Mouse (Mus musculus) hindbrain, postnatal 0 days (tissue): ENCODE data around the gene St5. TPM values are rescaled to one million over a fixed set of nuclear protein-coding genes. Genes with fewer than 3 reads are reported as not detected.
A peak's percentile ranks its signal among the peaks of the same experiment; 100 is the strongest.

Experiments
- ATAC-seq: fragments of 200-750 bp; cut with Nextera tagmentation; 2 replicates; pipeline ENCODE4 v1.8.0; 2017; ENCODE audit warnings: mild to moderate bottlenecking, moderate TSS enrichment, moderate library complexity
- DNase-seq: peaks from one replicate; pipeline ENCODE4 v3.0.0-alpha.2; 2015; ENCODE audit warnings: low spot score
- H3K27ac ChIP-seq: fragments of 300-500 bp; sonication (generic); 2 replicates; pipeline ENCODE4 v1.5.1; 2014; ENCODE audit warnings: mild to moderate bottlenecking
- H3K27me3 ChIP-seq: fragments of 300-500 bp; sonication (generic); 2 replicates; pipeline ENCODE4 v1.6.1; 2014; ENCODE audit warnings: low read length, mixed read lengths; ENCODE audit not compliant: insufficient read depth
- H3K36me3 ChIP-seq: fragments of 300-500 bp; sonication (generic); 2 replicates; pipeline ENCODE4 v1.6.1; 2014; ENCODE audit warnings: low read length, mixed read lengths; ENCODE audit not compliant: insufficient read depth
- H3K4me1 ChIP-seq: fragments of 300-500 bp; sonication (generic); 2 replicates; pipeline ENCODE4 v1.6.1; 2014; ENCODE audit warnings: antibody characterized with exemption, low read length, mixed read lengths; ENCODE audit not compliant: insufficient read depth
- H3K4me2 ChIP-seq: fragments of 300-500 bp; sonication (generic); 2 replicates; pipeline ENCODE4 v1.6.1; 2014; ENCODE audit warnings: low read depth, mild to moderate bottlenecking, low read length, moderate library complexity, mixed read lengths
- H3K4me3 ChIP-seq: fragments of 300-500 bp; sonication (generic); 2 replicates; pipeline ENCODE4 v1.5.1; 2014; ENCODE audit warnings: low read length
- H3K9ac ChIP-seq: fragments of 300-500 bp; sonication (generic); replicated peaks from 2 replicates; pipeline ENCODE4 v1.6.1; 2014; ENCODE audit warnings: mild to moderate bottlenecking, low read length, moderate library complexity, mixed read lengths
- H3K9me3 ChIP-seq: fragments of 300-500 bp; sonication (generic); 2 replicates; pipeline ENCODE4 v1.6.1; 2016; ENCODE audit warnings: low read length, mixed read lengths
- CTCF ChIP-seq: IDR thresholded peaks from 2 replicates; pipeline ENCODE4 v1.5.1; 2016; ENCODE audit warnings: antibody characterized with exemption, control low read depth, low read depth
- WGBS: fragments of 180-500 bp; shearing (Covaris S2); extraction: QIAGEN DNeasy Blood & Tissue Kit; methylation state at CpG from one replicate; pipeline ENCODE4 v1.1.7; 2014; 5-methylcytosine and 5-hydroxymethylcytosine counted together
- polyA plus RNA-seq: library from polyadenylated mRNA; unstranded; fragments of >200 nt; fragmentation: Nextera tagmentation; extraction: Ambion mirVana; gene quantifications from 2 replicates; pipeline ENCODE4 v1.2.1, GENCODE M21; 2015
- total RNA-seq: library from RNA; depleted of rRNA; stranded (reverse); fragments of >200 nt; gene quantifications from 2 replicates; pipeline ENCODE4 v1.2.3, GENCODE M21; 2014

The St5 gene
- total and polyA plus RNA-seq, 2 experiments from 2014 or later, result 21.2 to 34.0 TPM

DNA sequence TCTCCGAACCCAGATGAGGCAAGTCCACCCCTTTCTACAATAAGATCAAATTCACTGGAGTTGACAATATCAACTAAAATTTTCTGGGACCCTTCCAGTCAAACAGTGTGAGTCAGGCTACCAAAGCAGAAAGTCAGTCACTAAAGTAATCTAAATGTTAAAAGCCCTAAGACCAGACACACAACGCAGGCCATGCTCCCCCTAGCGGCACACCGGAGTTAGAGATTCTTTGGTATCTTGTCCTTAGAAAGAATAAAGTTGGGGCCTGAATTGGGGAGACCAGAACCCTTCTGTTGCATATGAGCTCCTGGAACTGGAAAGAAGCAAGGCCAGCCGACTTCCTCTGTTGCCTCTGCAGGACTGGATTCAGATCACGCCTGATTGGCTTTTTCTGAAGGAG is 84.7 kb downstream of the St5 start:
- DNase-seq (peak; percentile 68), ATAC-seq (no peak)
- Histone ChIP-seq H3K9me3 (no peaks in the 10 kb centered on the region), H3K4me1 (peaks cover 12% of the 10 kb centered on the region; the same call in 1 of the 2 replicates), H3K4me2 (no peak overlapping the region), H3K27ac (no peak overlapping the region), H3K4me3 (no peak overlapping the region), H3K9ac (no peak overlapping the region), H3K27me3 (no peaks in the 10 kb centered on the region), H3K36me3 (no peaks in the 10 kb centered on the region)
- peak; percentile 80 for TF ChIP-seq CTCF
- 19% methylated on average over 6 of the region's 6 CpGs for WGBS

DNA sequence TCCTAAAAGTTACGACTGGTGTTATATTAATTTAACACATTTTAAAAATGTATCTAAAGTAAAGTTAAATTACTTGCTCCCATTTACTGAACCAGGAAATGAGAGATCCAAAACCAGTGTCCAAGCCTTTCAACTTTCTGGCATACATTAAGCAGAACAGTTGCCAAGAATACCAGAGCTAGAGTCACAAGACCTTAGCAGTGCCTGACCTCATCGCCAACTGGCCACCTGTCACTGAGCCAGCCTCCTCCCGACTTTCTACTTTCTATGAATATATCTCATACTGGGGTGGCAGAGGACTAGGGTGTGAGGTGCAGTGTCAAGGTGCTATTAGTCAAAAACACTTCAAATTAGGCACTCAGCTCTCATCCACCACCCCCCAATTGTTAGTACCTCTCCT is 85.6 kb downstream of the St5 start:
- no peaks in the 10 kb centered on the region for H3K9me3 ChIP-seq
- no peak overlapping the region for H3K4me3 ChIP-seq

GRCm38 (mm10) chr7:109616034-109616979 is 87.1 kb downstream of the St5 start:
- H3K36me3 ChIP-seq, result no peaks in the 10 kb centered on the region
- H3K9ac ChIP-seq, result peak overlapping the region; percentile 39
- H3K27ac ChIP-seq, result peak overlapping the region; percentile 84
- WGBS, result 3% methylated on average over 25 of the region's 25 CpGs
- peaks cover 24% of the 10 kb centered on the region; the same call in 1 of the 2 replicates for H3K4me1 ChIP-seq
- H3K27me3 ChIP-seq, result no peaks in the 10 kb centered on the region
- DNase-seq, result peak; percentile 94
- H3K9me3 ChIP-seq, result no peaks in the 10 kb centered on the region
- no peak for TF ChIP-seq CTCF
- peak overlapping the region; percentile 72 for H3K4me2 ChIP-seq
- peak overlapping the region; percentile 39 for H3K4me3 ChIP-seq
- ATAC-seq, result peak; percentile 97

More for the DNA sequence above, 85.6 kb downstream of the St5 start:
- peaks cover 15% of the 10 kb centered on the region; the same call in 1 of the 2 replicates for H3K4me1 ChIP-seq
- no peak for TF ChIP-seq CTCF
- ATAC-seq (no peak), DNase-seq (peak; percentile 23)
- no peak overlapping the region for H3K9ac ChIP-seq
- no peak overlapping the region for H3K27ac ChIP-seq
- WGBS, result 52% methylated on average over 3 of the region's 3 CpGs
- H3K27me3 ChIP-seq, result no peaks in the 10 kb centered on the region
- H3K4me2 ChIP-seq, result no peak overlapping the region
- no peaks in the 10 kb centered on the region for H3K36me3 ChIP-seq

DNA sequence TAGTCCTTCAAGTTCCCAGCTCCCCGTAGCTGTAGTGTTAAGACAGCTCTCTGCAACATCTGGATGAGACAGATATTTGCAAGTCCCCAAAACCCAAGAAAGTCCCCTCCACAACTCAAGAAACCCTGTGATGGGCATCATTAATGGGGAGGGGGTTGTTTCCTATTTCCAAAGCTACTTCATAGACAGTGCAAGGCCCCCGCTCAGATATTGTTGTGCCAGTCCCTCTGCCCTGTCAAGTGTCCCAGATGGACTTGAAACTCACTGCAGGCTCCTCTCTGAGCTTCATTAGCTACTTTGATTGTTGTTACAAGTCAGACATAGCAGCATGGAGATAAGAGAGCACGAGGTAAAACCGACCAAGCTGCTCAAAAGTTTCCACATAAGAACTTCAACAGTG is 87.8 kb downstream of the St5 start:
- WGBS, result 23% methylated on average over 4 of the region's 4 CpGs
- H3K9ac ChIP-seq, result peak overlapping the region; percentile 39; the same call in 1 of the 2 replicates
- ATAC-seq, result no peak

DNA sequence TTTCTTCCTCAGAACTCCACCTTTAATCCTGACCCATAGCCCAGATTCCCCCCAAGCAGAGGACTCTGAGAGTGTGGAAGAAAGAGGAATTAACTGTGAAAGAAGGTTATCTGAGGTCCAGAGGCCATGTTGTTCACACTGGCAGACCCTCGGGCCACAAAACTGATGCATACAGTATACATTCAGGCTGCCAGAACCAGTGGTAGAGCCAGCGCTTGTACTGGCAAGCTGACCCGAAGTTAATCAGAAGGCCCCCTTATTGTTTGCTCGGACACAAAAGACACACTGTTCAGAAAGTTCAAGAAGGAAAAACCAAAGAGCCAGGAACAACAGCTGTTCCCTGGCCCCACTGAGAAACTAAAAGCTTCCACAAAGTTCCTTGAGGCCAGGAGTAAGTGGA is 88.5 kb downstream of the St5 start:
- TF ChIP-seq CTCF, result no peak
- Histone ChIP-seq H3K4me3 (no peak overlapping the region; the same call in 1 of the 2 replicates), H3K27ac (peak overlapping the region; percentile 84; the same call in 1 of the 2 replicates), H3K9me3 (no peaks in the 10 kb centered on the region), H3K4me1 (peaks cover 24% of the 10 kb centered on the region; the same call in 1 of the 2 replicates), H3K36me3 (no peaks in the 10 kb centered on the region), H3K27me3 (no peaks in the 10 kb centered on the region), H3K9ac (0 out of 2 replicates have a peak overlapping the region, but pooled peaks have one; percentile 7), H3K4me2 (peak overlapping the region; percentile 72)
- 17% methylated on average over 4 of the region's 4 CpGs for WGBS
- peak; percentile 16 for DNase-seq
- ATAC-seq, result no peak

More for the DNA sequence above, 87.8 kb downstream of the St5 start:
- Histone ChIP-seq H3K36me3 (no peaks in the 10 kb centered on the region), H3K4me3 (peak overlapping the region; percentile 39), H3K4me1 (peaks cover 24% of the 10 kb centered on the region; the same call in 1 of the 2 replicates), H3K27ac (peak overlapping the region; percentile 84), H3K27me3 (no peaks in the 10 kb centered on the region), H3K9me3 (no peaks in the 10 kb centered on the region), H3K4me2 (peak overlapping the region; percentile 72)
- no peak for TF ChIP-seq CTCF
- DNase-seq, result no peak

DNA sequence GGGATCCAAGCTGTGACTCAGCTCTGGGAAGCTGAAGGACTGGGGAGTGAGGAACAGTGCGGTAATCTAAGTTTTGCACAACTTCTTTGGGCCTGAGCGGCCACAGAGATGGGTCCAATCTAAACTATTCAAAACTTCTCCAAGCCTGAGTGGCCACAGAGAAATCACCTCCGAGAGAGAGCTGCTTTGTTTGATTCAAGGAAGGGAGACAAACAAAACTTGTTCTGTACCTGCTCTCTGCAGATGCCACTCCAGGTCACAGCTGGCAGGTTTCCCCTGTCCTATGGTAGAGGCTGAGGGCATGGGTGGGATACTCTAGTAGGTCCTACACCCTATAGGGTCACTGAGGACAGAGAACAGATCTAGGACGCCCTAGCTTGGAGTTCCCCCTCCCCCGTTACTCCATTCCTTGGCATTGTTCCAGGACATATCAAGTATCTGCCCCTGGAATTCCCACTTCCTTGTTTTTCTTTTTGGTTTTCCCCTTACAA is 89.8 kb downstream of the St5 start:
- TF ChIP-seq CTCF, result no peak
- Histone ChIP-seq H3K9me3 (no peaks in the 10 kb centered on the region), H3K4me2 (peak overlapping the region; percentile 24; the same call in 1 of the 2 replicates), H3K27ac (no peak overlapping the region; the same call in 1 of the 2 replicates), H3K36me3 (no peaks in the 10 kb centered on the region), H3K9ac (no peak overlapping the region), H3K4me1 (peaks cover 24% of the 10 kb centered on the region; the same call in 1 of the 2 replicates), H3K27me3 (no peaks in the 10 kb centered on the region), H3K4me3 (no peak overlapping the region)
- 50% methylated on average over 5 of the region's 5 CpGs for WGBS
- ATAC-seq (no peak), DNase-seq (no peak)
